Mouse (Mus musculus) CH12.LX (cell line): Measurements from ENCODE around the gene Cx3cr1.

Experiments used
- CTCF ChIP-seq, 2 experiments: IDR thresholded peaks in 1 of 2; conservative IDR thresholded peaks in 1 of 2; 2 replicates each; pipeline ENCODE4 v1.5.1; 2011 to 2012; ENCODE audit warnings: low read depth in 2 of 2, low read length in 2 of 2, improper control_type of control experiment in 1 of 2, inconsistent platforms in 1 of 2, mild to moderate bottlenecking in 1 of 2, moderate library complexity in 1 of 2
- E2F4 ChIP-seq: IDR thresholded peaks from 2 replicates; pipeline ENCODE4 v1.6.1; 2011; ENCODE audit warnings: low read depth, low read length, improper control_type of control experiment; ENCODE audit not compliant: insufficient replicate concordance
- MAX ChIP-seq: IDR thresholded peaks from 2 replicates; pipeline ENCODE4 v1.6.1; 2011; ENCODE audit warnings: low read length, improper control_type of control experiment
- MEF2A ChIP-seq: IDR thresholded peaks from 2 replicates; pipeline ENCODE4 v1.6.1; 2014; ENCODE audit warnings: low read depth, mild to moderate bottlenecking, inconsistent platforms, low read length, improper control_type of control experiment, borderline replicate concordance
- USF1 ChIP-seq: IDR thresholded peaks from 2 replicates; pipeline ENCODE4 v1.6.1; 2014; ENCODE audit warnings: low read depth, mild to moderate bottlenecking, inconsistent platforms, low read length, improper control_type of control experiment

- TF ChIP-seq USF1 (no peak), MAX (0 out of 2 replicates have a peak, but pooled peaks have one; percentile 21), CTCF (conservative IDR thresholded peaks at IDR 0.05 in 1 of 2, IDR thresholded peaks at IDR 0.05 in 1 of 2; ENCODE audit: low read depth in 2 of 2, low read length in 2 of 2) (peak in 1 of 2 experiments; percentile 27; a peak in 2 of 4 replicates), MEF2A (peak; percentile 33; the same call in 1 of the 2 replicates), E2F4 (no peak)
Measured at GRCm38 (mm10) chr9:119978151-119978810, 91.4 kb downstream of the Cx3cr1 start.
